Mouse (Mus musculus) adrenal gland, adult 8-10 months (tissue): ENCODE measurements around the gene Csf2rb2. TPM values are rescaled to one million over a fixed set of nuclear protein-coding genes. Genes with fewer than 3 reads are reported as not detected.
A peak's percentile ranks its signal among the peaks of the same experiment; 100 is the strongest.
"Not testable (repeated sequence)": the region's sequence is repeated elsewhere in the genome, so short reads cannot be mapped to it uniquely, and the experiment has no call there.

Source experiments
- DNase-seq: peaks from one replicate; pipeline ENCODE4 v3.0.0; 2022
- total RNA-seq, 4 experiments: library from RNA; stranded (reverse); gene quantifications; 2 replicates each; pipeline ENCODE4 v1.2.4; 2022

The Csf2rb2 gene
- total RNA-seq, 4 experiments from 2014 or later = 0.70 to 2.2 (median 1.4) TPM

- DNase-seq = not testable (repeated sequence)
Observed at GRCm38 (mm10) chr15:78313659-78314058, 8.1 kb upstream of the Csf2rb2 start.

DNA sequence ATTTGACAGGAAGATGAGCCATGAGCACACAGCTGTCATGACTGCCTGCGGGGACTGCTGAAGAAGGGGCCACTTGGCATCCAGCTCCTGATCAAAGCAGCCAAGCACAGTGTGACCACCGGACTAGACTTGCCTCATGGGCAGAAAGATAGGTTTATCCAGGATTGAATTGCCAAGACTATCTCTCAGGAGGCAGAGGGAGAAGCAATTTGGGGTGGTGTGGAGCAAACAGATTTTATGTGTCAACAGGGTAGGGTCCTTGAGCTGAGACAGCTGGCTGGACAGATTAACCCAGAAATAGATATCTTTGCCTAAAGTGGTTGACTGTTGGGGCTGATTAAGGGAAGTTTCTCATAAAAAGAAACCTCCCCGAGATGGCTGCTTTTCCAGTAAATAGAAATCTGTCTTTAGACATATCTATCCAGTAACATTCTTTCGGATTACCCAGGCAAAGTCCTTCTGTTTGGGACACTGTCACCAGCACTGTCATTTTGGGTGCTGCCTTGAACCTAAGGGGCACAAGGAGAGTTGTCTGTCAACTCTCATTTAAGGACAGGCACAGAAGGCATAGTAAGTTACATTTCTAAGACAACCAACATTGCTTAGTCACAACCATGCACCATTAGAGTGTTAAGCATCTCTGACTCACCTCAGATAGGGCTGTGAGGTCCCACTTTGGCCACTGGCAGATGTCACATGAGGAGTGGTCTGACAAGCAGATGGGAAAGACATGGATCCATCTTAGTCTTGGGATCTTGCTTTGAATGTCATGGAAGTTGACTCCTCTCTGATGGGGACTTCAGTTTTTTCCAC, 7.1 kb upstream of the Csf2rb2 start:
- not testable (repeated sequence) for DNase-seq

DNA sequence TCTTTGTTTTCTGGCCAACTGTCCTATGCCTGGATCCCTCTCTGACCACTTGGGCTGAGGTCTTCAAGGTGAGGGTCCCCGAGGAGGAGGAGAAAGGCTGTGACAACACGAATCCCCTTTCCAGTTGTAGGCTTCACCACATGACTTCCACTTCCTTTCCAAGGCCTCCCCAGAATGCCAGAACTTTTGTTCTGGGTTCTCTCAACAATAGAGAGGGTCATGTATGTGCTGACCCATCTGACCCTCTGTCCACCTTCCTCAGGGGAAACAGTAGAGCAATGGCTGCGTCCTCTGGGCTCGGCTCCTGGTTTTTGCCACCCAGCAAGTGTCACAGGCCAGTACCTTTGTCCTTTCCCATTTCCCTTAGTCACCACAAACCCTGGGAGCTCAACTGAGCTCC, 5.5 kb upstream of the Csf2rb2 start:
- no peak for DNase-seq

DNA sequence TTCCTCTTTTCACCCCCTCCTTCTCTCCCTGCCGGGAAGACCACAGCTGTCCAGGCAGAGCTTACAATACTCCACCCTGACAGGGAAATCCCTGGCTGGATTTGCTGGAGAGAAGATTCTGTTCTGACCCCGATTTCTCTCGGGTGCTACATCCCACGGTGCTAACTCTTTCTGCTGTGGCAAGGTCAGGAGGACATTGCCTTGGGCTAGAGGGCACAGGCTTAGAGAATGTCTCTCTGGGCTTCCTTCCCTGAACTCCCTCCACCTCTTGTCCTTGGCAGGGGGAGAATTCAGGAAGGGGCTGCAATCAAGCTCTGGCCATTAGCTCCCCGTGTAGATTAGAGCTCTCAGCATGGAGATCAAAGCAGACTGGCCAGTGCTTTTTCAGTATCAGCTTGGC, 4.3 kb upstream of the Csf2rb2 start:
- no peak for DNase-seq

DNA sequence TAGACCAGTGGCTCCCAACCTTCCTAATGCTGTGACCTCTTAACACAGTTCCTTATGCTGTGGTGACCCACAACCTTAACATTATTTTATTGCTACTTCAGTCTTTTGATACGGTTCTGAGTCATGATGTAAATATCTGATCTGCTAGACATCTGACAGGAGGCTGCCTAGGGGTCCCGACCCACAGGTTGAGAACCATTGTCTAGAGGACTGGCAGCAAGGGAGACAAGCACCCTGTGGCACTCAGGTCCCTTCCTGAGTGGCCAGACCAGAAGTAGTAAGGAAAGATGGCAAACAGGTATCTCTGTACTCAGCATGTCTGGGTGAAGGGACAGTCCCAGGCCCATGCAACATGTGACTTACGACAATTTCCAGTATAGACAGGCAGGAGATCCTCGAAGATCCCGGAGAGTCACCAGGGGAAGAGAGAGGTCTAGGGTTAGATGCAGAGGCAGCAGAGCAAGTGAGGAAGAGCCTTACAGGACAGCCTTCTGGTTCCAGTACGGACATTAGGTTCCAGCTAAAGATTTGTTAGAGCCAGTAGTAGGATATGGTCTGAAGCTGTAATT, 1.8 kb downstream of the Csf2rb2 start:
- DNase-seq = no peak

DNA sequence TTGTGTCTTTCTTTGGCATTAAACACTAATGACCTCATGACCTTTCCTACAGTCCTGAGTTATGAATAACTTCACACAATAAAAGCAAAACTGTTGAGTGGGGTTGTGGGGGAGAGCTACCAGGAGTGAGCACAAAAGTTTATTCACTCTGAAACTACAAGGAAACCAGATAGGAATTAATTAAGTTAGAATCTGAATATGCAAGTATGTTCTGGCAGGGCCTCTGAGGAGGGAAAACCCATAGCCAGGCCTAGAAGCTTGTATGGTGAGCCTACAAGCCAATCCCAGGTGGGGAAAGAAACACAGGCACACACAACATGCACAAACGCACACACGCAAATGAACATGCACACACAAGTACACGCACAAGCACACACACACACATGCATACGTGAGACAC, 2.8 kb downstream of the Csf2rb2 start:
- DNase-seq = no peak

GRCm38 (mm10) chr15:78300773-78301172, 4.7 kb downstream of the Csf2rb2 start:
- peak; percentile 33 for DNase-seq

DNA sequence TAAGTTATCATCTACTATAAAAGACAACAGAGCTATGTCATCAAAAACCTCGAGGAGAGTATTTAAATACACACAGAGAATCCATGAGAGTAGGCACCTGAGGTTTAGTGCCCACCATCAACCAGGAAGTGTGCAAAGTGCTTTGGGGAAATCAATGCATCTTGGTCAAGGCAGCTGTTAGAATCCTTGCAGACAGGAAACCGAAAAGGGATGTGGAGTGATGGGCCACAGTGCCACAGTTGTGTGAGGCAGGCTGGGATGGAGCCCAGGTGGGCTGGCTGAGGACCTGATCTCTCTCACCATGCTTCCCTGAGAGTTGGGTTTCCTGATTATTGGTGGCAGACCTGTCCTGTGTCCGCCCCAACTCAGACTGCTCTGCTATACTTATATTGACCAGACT, 5.9 kb downstream of the Csf2rb2 start:
- no peak for DNase-seq

DNA sequence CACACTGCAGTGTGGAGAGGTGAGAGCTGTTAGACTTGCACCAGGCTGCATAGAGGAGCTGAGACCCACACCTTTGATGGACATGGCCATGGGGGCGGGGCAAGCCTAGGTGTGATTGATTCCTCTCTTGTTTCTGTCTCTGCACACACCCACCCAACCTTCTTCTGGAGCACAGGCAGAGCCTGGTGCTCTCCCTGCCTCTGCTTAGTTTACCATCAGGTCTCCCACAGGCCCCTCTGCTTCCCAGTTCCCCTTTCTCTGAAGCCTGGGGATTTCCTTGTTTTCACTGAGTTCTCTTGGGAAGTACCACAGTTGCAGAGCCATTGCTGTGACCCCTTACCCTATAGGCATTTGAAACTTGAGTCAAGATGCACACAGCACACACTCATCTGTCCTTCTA, 7.0 kb downstream of the Csf2rb2 start:
- no peak for DNase-seq

GRCm38 (mm10) chr15:78293716-78294115, 11.8 kb downstream of the Csf2rb2 start:
- DNase-seq = peak; percentile 28

- DNase-seq = not testable (repeated sequence)
Observed at GRCm38 (mm10) chr15:78293228-78293627, 12.3 kb downstream of the Csf2rb2 start.

- DNase-seq = not testable (repeated sequence)
Observed at GRCm38 (mm10) chr15:78289775-78290174, 15.7 kb downstream of the Csf2rb2 start.

DNA sequence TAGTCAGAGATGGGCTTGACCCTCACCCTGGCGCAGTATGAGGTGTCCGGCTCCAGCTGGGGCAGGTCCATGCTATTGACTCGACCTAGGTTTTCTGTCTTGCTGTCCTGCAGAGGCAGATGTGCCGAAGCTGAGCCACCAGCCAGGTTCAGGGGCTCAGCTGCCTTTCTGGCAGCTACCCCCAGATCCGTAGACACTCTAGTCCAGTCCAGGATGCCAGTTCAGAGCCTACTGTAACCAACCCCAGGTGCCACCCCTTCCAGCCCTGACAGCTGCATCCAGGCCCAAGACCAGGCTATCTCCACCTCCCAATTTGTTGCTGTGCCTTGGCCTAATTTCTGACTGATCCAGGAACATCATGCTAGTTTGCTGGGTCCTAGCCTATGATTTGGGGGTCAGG, 17.6 kb downstream of the Csf2rb2 start:
- no peak for DNase-seq

- no peak for DNase-seq
Observed at GRCm38 (mm10) chr15:78278308-78278707, 27.2 kb downstream of the Csf2rb2 start.

GRCm38 (mm10) chr15:78271208-78271607, 34.3 kb downstream of the Csf2rb2 start:
- no peak for DNase-seq

- DNase-seq = no peak
Observed at GRCm38 (mm10) chr15:78267865-78268264, 37.7 kb downstream of the Csf2rb2 start.

GRCm38 (mm10) chr15:78267441-78267840, 38.1 kb downstream of the Csf2rb2 start:
- DNase-seq = no peak

DNA sequence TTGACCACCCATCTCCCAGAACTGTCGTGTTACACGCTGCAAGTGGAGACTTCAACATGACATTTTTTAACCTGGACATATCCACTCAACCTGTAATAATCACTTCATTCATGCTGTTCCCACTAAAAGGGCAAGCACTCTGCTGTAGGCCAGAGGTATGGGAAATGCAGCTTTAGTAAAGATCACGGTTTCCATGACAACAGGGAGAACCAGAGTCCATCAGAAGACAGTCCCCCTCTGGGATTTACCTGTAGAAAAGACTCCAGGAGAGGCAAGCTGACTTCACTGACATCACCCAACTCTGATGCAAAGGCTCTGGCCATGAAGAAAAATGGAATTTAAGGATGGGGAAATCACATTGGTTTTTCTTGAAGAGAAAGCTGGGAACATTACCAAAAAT, 42.2 kb downstream of the Csf2rb2 start:
- DNase-seq = no peak

- DNase-seq = no peak
Observed at GRCm38 (mm10) chr15:78260668-78261333, 44.7 kb downstream of the Csf2rb2 start.

DNA sequence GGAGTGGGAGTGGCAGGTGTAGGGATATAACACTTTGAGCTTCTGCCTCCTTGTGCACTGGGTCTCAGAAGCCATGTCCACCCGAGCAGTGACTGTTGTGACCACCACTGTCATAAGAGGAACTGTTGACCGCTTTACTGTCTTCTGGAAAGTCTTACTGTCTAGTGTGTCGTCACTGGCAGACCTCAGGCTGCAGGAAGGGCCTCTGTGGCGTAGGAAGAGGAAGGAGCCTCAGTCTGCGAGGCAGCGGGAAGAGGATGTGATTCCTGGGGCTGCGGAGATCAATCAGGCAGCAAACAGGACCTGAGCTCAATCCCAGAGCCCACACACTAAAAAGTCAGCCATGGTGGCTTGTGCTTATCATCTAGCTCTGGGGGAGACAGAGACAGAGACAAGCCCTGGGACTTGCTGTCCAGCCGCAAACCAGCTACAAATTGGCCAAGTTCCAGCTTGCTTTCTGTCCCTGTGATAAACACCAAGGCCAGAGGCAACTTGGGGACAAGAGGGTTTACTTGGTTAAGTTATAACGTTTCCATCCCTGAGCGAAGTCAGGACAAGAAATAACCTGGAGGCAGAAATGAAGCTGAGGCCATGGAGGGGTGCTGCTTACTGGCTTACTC, 47.2 kb downstream of the Csf2rb2 start:
- peak; percentile 50 for DNase-seq

GRCm38 (mm10) chr15:78257326-78258050, 48.0 kb downstream of the Csf2rb2 start:
- DNase-seq = peak; percentile 38

DNA sequence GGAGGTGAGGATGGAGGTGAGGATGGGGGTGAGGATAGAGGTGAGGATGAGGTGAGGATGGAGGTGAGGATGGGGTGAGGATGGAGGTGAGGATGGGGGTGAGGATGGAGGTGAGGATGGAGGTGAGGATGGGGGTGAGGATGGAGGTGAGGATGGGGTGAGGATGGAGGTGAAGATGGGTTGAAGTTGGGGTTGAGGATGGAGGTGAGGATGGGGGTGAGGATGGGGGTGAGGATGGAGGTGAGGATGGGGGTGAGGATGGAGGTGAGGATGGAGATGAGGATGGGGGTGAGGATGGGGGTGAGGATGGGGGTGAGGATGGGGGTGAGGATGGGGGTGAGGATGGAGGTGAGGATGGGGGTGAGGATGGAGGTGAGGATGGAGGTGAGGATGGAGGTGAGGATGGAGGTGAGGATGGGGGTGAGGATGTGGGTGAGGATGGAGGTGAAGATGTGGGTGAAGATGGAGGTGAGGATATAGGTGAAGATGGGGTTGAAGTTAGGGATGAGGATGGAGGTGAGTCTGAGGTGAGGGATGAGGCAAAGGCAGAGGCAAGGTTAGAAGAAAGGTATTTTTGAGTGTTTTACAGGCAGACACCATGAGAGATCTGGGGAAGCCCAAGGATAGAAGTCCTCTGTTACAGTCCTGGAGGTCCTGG, 48.8 kb downstream of the Csf2rb2 start:
- not testable (repeated sequence) for DNase-seq
